Mouse (Mus musculus) forebrain, postnatal 0 days (tissue): Measurements from ENCODE around the gene Scrt2. TPM values are rescaled to one million over a fixed set of nuclear protein-coding genes. Genes with fewer than 3 reads are reported as not detected.

Experiments
- ATAC-seq: fragments of 200-750 bp; cut with Nextera tagmentation; 2 replicates; pipeline ENCODE4 v1.8.0; 2017; ENCODE audit warnings: mild to moderate bottlenecking, moderate library complexity
- DNase-seq: peaks from one replicate; pipeline ENCODE4 v3.0.0-alpha.2; 2015
- H3K27ac ChIP-seq: fragments of 300-500 bp; sonication (generic); 2 replicates; pipeline ENCODE4 v1.5.1; 2014; ENCODE audit warnings: low read depth, mild to moderate bottlenecking, antibody characterized with exemption, low read length, moderate library complexity, mixed read lengths
- H3K27me3 ChIP-seq: fragments of 300-500 bp; sonication (generic); 2 replicates; pipeline ENCODE4 v1.6.1; 2014; ENCODE audit warnings: mild to moderate bottlenecking, low read length, mixed read lengths; ENCODE audit not compliant: insufficient read depth
- H3K36me3 ChIP-seq: fragments of 300-500 bp; sonication (generic); 2 replicates; pipeline ENCODE4 v1.6.1; 2014; ENCODE audit warnings: mild to moderate bottlenecking, moderate library complexity; ENCODE audit not compliant: insufficient read depth
- H3K4me1 ChIP-seq: fragments of 300-500 bp; sonication (generic); 2 replicates; pipeline ENCODE4 v1.6.1; 2014; ENCODE audit warnings: antibody characterized with exemption; ENCODE audit not compliant: insufficient read depth
- H3K4me2 ChIP-seq: fragments of 300-500 bp; sonication (generic); 2 replicates; pipeline ENCODE4 v1.6.1; 2014; ENCODE audit warnings: low read depth, mild to moderate bottlenecking, moderate library complexity
- H3K4me3 ChIP-seq: fragments of 300-500 bp; sonication (generic); 2 replicates; pipeline ENCODE4 v1.5.1; 2014; ENCODE audit warnings: low read depth, low read length, mixed read lengths
- H3K9ac ChIP-seq: fragments of 300-500 bp; sonication (generic); 2 replicates; pipeline ENCODE4 v1.6.1; 2014; ENCODE audit warnings: mild to moderate bottlenecking
- H3K9me3 ChIP-seq: fragments of 300-500 bp; sonication (generic); 2 replicates; pipeline ENCODE4 v1.6.1; 2016; ENCODE audit warnings: low read length
- CTCF ChIP-seq: sonication (generic); IDR thresholded peaks from 2 replicates; pipeline ENCODE4 v1.5.1; 2016; ENCODE audit warnings: antibody characterized with exemption, control low read depth, low read depth
- WGBS: fragments of 180-500 bp; shearing (Covaris S2); extraction: QIAGEN DNeasy Blood & Tissue Kit; methylation state at CpG from one replicate; pipeline ENCODE4 v1.1.7; 2014; 5-methylcytosine and 5-hydroxymethylcytosine counted together
- polyA plus RNA-seq: library from polyadenylated mRNA; unstranded; fragments of >200 nt; fragmentation: Nextera tagmentation; extraction: Ambion mirVana; gene quantifications from 2 replicates; pipeline ENCODE4 v1.2.1, GENCODE M21; 2015
- total RNA-seq: library from RNA; depleted of rRNA; stranded (reverse); fragments of >200 nt; gene quantifications from 2 replicates; pipeline ENCODE4 v1.2.3, GENCODE M21; 2014

Gene Scrt2
- total and polyA plus RNA-seq, 2 experiments from 2014 or later, result 4.3 to 7.4 TPM

DNA sequence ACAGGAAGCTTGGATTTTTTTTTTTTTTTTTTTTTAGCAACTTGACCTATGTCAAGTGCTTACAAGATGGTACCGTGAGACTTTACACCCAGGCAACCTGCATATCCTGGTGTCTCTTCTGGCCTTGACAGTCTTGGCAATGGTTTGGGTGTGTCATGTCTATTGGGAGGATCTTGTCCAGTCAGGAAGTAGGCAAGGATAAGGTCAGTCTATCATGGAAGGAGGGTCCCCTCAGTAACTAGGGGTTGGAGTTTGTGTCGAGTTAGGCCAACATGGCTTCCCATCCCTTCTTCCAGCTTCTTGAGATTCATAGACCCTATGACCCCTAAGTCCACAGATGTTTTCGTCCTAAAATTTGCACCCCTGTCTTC lies 24.9 kb downstream of the Scrt2 start:
- no peaks in the 10 kb centered on the region for H3K9me3 ChIP-seq
- H3K4me3 ChIP-seq, result peak overlapping the region; percentile 65
- no peak for ATAC-seq
- 86% methylated on average over 3 of the region's 3 CpGs for WGBS
- H3K4me2 ChIP-seq, result peak overlapping the region; percentile 93
- no peaks in the 10 kb centered on the region for H3K27me3 ChIP-seq
- H3K27ac ChIP-seq, result no peak overlapping the region
- peaks cover 7% of the 10 kb centered on the region; the same call in 1 of the 2 replicates for H3K36me3 ChIP-seq
- no peak for DNase-seq
- TF ChIP-seq CTCF, result no peak
- H3K9ac ChIP-seq, result no peak overlapping the region
- H3K4me1 ChIP-seq, result peaks cover 3% of the 10 kb centered on the region; the same call in 1 of the 2 replicates

DNA sequence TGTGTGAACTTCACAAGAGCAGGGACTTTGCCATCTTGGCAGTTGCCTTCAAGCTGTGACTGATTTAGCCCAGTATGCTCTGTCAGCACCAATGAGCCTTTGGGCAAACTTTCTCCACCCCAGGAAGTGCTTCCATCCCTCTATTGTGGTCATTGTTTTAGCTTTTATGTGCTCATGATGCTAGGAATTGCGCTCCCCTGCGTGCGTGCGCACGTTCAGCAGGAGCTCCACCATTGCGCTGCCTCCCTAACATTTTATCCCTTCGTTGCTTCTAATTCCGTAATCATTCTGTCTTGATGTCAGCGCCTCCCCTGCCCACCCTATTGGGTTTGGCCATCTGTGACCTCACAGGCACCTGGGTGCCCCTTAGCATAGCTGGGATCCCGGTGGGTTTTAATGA lies 25.3 kb downstream of the Scrt2 start:
- 94% methylated on average over 10 of the region's 10 CpGs for WGBS
- no peak overlapping the region for H3K4me2 ChIP-seq
- DNase-seq, result no peak

DNA sequence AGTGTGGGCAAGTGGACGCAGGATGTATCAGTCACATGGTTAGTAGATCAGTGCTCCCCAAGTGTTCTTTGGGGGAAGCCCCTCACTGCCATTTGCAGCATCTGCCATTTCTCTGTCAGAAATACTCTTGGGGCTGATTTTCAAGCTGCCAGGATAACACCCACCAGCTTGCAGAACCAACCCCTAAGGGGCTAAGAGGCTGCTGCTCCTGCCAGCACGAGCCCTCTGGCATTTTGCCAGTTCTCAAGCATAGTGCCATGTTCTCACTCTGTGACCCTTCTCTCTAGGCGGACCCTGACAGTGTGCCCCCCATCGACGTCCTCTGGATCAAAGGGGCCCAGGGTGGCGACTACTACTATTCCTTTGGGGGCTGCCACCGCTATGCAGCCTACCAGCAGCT lies 27.4 kb downstream of the Scrt2 start:
- H3K4me3 ChIP-seq, result no peak overlapping the region
- peaks cover 7% of the 10 kb centered on the region; the same call in 1 of the 2 replicates for H3K36me3 ChIP-seq
- no peaks in the 10 kb centered on the region for H3K9me3 ChIP-seq
- H3K27ac ChIP-seq, result no peak overlapping the region
- no peak for ATAC-seq
- DNase-seq, result no peak
- 51% methylated on average over 7 of the region's 7 CpGs for WGBS
- no peak overlapping the region for H3K9ac ChIP-seq
- H3K4me2 ChIP-seq, result no peak overlapping the region
- peaks cover 3% of the 10 kb centered on the region; the same call in 1 of the 2 replicates for H3K4me1 ChIP-seq
- no peaks in the 10 kb centered on the region for H3K27me3 ChIP-seq
- no peak for TF ChIP-seq CTCF

More for the DNA sequence above, 25.3 kb downstream of the Scrt2 start:
- Histone ChIP-seq H3K9me3 (no peaks in the 10 kb centered on the region), H3K9ac (no peak overlapping the region), H3K36me3 (peaks cover 7% of the 10 kb centered on the region; the same call in 1 of the 2 replicates), H3K27ac (no peak overlapping the region), H3K4me3 (no peak overlapping the region), H3K27me3 (no peaks in the 10 kb centered on the region), H3K4me1 (peaks cover 3% of the 10 kb centered on the region; the same call in 1 of the 2 replicates)
- no peak for ATAC-seq
- TF ChIP-seq CTCF, result no peak

DNA sequence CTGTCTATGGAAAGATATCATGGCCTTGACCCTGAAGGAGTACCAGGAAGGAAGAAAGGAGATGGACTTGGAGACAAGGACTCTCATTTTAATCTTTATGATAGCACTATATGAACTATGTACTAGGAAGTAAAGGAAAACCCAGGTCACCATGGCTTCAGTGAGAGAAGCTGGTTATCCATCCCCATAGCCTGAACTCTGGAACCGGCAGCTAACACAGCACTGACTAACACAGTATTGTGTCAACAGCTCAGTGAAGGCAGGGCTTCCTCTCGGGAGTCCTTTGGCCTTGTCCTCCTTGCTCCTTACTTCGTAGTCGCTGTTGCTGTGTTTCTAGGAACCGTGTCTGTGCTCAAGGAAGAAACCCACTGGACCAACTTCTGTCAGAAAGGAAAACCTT lies 28.1 kb downstream of the Scrt2 start:
- Histone ChIP-seq H3K4me3 (no peak overlapping the region), H3K4me1 (peaks cover 3% of the 10 kb centered on the region; the same call in 1 of the 2 replicates), H3K27ac (no peak overlapping the region), H3K27me3 (no peaks in the 10 kb centered on the region), H3K9me3 (no peaks in the 10 kb centered on the region), H3K9ac (no peak overlapping the region), H3K36me3 (peaks cover 7% of the 10 kb centered on the region; the same call in 1 of the 2 replicates), H3K4me2 (no peak overlapping the region)
- no peak for TF ChIP-seq CTCF
- DNase-seq (no peak), ATAC-seq (no peak)
- 88% methylated on average over 5 of the region's 5 CpGs for WGBS

DNA sequence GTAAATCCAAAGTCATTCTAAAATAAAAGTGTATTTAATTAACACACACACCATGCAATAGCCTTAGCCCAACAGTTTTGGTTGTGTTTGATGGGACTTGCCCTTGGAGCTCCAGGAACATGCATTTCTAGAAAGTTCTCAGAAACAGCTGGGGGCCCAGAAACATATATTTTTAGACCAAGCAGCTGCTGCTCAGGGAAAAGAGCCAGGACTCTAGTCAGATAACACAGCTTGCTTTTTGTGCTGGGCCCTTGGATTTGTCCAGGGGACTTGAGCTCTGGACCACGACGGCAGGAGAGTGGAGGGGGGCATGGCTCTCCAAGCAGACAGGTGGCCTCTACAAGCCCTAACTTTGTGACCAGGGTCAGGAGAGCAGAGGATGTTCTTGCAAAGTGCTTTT lies 30.0 kb downstream of the Scrt2 start:
- no peak overlapping the region for H3K27ac ChIP-seq
- H3K4me3 ChIP-seq, result no peak overlapping the region
- DNase-seq (no peak), ATAC-seq (no peak)
- no peak for TF ChIP-seq CTCF
- peaks cover 7% of the 10 kb centered on the region; the same call in 1 of the 2 replicates for H3K36me3 ChIP-seq
- no peak overlapping the region for H3K4me2 ChIP-seq
- H3K9me3 ChIP-seq, result no peaks in the 10 kb centered on the region
- H3K9ac ChIP-seq, result no peak overlapping the region
- H3K4me1 ChIP-seq, result no peaks in the 10 kb centered on the region
- no peaks in the 10 kb centered on the region for H3K27me3 ChIP-seq
- WGBS, result 78% methylated on average over 2 of the region's 2 CpGs

DNA sequence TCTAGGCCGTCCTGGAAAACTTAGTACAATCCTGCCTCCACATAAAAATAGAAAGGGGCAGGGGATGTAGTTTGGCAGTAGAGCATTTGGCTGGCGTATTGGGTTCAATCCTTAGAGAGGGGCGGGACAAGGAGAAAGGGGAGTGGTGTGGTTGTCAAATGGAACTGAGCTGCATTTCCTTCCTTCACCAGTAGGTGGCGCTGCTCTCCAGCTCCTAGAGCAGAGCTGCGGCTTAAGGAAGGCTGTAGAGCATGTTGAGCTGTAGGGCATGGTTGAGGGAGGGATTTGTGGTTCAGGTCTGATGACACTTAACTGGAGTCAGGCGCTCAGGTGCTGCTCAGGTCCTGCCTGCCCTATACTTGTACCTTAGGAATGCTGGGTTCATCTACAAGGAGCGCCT lies 30.6 kb downstream of the Scrt2 start:
- no peak overlapping the region for H3K9ac ChIP-seq
- no peak overlapping the region for H3K4me2 ChIP-seq
- H3K4me3 ChIP-seq, result no peak overlapping the region
- no peak overlapping the region for H3K27ac ChIP-seq
- H3K36me3 ChIP-seq, result peaks cover 7% of the 10 kb centered on the region; the same call in 1 of the 2 replicates
- 8% methylated on average over 7 of the region's 7 CpGs for WGBS
- peak; percentile 100 for TF ChIP-seq CTCF
- ATAC-seq, result peak; percentile 84
- H3K27me3 ChIP-seq, result no peaks in the 10 kb centered on the region
- no peaks in the 10 kb centered on the region for H3K4me1 ChIP-seq
- DNase-seq, result peak; percentile 94
- H3K9me3 ChIP-seq, result no peaks in the 10 kb centered on the region

DNA sequence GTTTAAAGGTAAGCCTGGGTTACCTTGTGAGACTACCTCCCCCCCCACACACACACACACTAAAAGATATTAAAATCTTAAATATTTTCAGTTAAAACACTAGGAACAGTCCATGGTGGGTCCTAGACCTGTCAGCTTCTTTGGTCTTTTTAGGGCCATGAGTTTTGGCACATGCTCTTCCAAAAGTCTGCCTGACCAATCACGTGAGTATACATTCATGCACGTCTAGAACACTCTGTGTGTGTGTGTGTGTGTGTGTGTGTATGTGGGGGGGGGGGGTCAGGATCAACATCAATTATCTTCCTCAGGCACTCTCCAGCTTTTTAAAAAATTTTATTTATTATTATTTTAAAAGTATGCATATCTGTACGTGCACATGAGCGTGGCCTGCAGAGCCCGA lies 31.2 kb downstream of the Scrt2 start:
- DNase-seq (no peak), ATAC-seq (no peak)
- no peaks in the 10 kb centered on the region for H3K27me3 ChIP-seq
- no peak overlapping the region for H3K9ac ChIP-seq
- H3K4me1 ChIP-seq, result no peaks in the 10 kb centered on the region
- H3K36me3 ChIP-seq, result peaks cover 7% of the 10 kb centered on the region; the same call in 1 of the 2 replicates
- no peak overlapping the region for H3K4me2 ChIP-seq
- H3K4me3 ChIP-seq, result no peak overlapping the region
- no peak overlapping the region for H3K27ac ChIP-seq
- WGBS, result 83% methylated on average over 5 of the region's 5 CpGs
- no peak for TF ChIP-seq CTCF
- H3K9me3 ChIP-seq, result no peaks in the 10 kb centered on the region
